Mouse (Mus musculus): Measurements from ENCODE around the gene Olfr1474.
"Not testable (repeated sequence)": the region's sequence is repeated elsewhere in the genome, so short reads cannot be mapped to it uniquely, and the experiment has no call there.

Gene Olfr1474

DNA sequence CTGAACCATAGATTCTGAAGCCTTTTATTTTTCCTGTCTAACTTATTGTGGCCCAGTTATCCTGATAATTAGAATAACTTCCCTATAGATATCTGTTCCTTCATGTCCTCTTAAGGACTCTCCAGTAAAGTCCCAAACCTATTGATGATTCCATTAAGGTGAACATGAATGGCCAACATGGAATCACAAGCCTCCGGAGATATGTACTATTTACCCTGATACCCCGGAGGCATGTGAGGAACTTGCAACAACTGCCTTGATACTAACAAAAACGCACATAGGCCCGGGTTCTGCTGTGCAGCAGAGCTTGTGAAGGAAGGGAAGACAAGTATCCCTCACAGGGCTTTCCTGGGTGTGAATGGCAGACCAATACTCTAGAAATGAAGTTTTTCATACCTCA lies at the start of gene Olfr1474:
TSS of gene Olfr1474 (plus strand) at position 301 of the 400 bp plus-strand sequence.
- not testable (repeated sequence) for DNase-seq (ENCODE audit: low spot score in 2 of 2)

GRCm38 (mm10) chr19:13443109-13443508 lies 26.3 kb upstream of the Olfr1474 start, which contains the start of gene Olfr1471:
Gene Olfr1471 (plus strand): TSS chr19:13443409.
- DNase-seq (ENCODE audit: low spot score in 2 of 2) = not testable (repeated sequence)

GRCm38 (mm10) chr19:13455986-13456385 lies 13.4 kb upstream of the Olfr1474 start, which contains the start of gene Olfr1472:
Gene Olfr1472 (minus strand): TSS chr19:13456086.
- no peak for DNase-seq (ENCODE audit: low spot score in 2 of 2)

- no peak for DNase-seq (ENCODE audit: low spot score in 2 of 2)
Measured at GRCm38 (mm10) chr19:13480096-13480495, 10.7 kb downstream of the Olfr1474 start, which contains the start of gene Olfr1475. Gene Olfr1475 (minus strand): TSS chr19:13480196.

GRCm38 (mm10) chr19:13500246-13500645 lies 30.9 kb downstream of the Olfr1474 start, which contains the start of gene Olfr1477:
Gene Olfr1477 (plus strand): TSS chr19:13500546.
- no peak for DNase-seq (ENCODE audit: low spot score in 2 of 2)
